19 mouse cellular contexts compared by ENCODE assay signal in the genomic region with DNA sequence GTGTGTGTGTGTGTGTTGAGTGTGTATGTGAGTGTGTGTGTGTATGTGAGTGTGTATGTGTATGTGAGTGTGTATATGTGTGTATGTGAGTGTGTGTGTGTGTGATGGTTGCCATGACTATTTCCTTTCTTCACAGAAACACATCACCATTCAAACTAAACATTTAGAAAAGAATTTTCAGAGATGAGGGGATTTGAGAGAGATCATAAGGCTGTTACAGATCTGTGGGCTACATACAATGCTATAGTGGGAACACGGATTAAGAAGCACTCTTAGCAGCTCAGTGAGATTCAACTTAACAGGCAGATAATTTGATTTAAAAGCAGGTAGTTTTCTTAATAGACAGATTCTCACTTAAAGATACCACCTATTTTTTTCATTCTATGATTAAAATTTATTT.
"Had no signal": no experiment of that assay in that cellular context is flagged by ENCODE, and none has a peak within 500 bp of the region (broad histone marks: within the 10 kb centered on the region; RNA-seq: fewer than 3 reads in every experiment).

No protein-coding gene starts in this region.

- DNase-seq: kidney, adult 11 months; kidney, adult 8-10 months; kidney, postnatal 25 days; layer of hippocampus, adult 9-11 months; liver; lung, adult 2 months; lung, postnatal 14 days; thymus, adult 18-20 months; thymus, postnatal 14 days; thymus, postnatal 4 days had no signal

- H3K4me1 ChIP-seq: liver, embryonic 12.5 days; megakaryocyte, embryonic 14.5 days; midbrain, embryonic 10.5 days had no signal

- H3K27ac ChIP-seq: layer of hippocampus, adult 2 months; limb, embryonic 10.5 days; limb, embryonic 13.5 days; liver, embryonic 12.5 days; liver, embryonic 15.5 days; midbrain, embryonic 10.5 days; midbrain, embryonic 13.5 days had no signal

- H3K9ac ChIP-seq: limb, embryonic 13.5 days; liver, embryonic 12.5 days; liver, embryonic 15.5 days; midbrain, embryonic 13.5 days had no signal

- H3K4me3 ChIP-seq: layer of hippocampus, adult 2 months; limb, embryonic 10.5 days; limb, embryonic 13.5 days; liver, embryonic 12.5 days; liver, embryonic 15.5 days; megakaryocyte, embryonic 14.5 days; midbrain, embryonic 10.5 days; midbrain, embryonic 13.5 days had no signal

- ATAC-seq: liver, embryonic 12.5 days; midbrain, embryonic 13.5 days; midbrain, embryonic 16.5 days had no signal

- H3K27me3 ChIP-seq: limb, embryonic 13.5 days; liver, embryonic 12.5 days; liver, embryonic 15.5 days; megakaryocyte, embryonic 14.5 days; midbrain, embryonic 13.5 days had no signal

- H3K9me3 ChIP-seq: limb, embryonic 10.5 days; liver, embryonic 12.5 days; liver, embryonic 15.5 days; megakaryocyte, embryonic 14.5 days; midbrain, embryonic 10.5 days; midbrain, embryonic 13.5 days had no signal

- H3K36me3 ChIP-seq: limb, embryonic 10.5 days; limb, embryonic 13.5 days; liver, embryonic 12.5 days; liver, embryonic 15.5 days; midbrain, embryonic 10.5 days; midbrain, embryonic 13.5 days had no signal

- H3K4me2 ChIP-seq: limb, embryonic 13.5 days; liver, embryonic 12.5 days; liver, embryonic 15.5 days; midbrain, embryonic 13.5 days had no signal
